Mouse (Mus musculus): ENCODE measurements at regions not wholly inside any gene's neighbourhood (a gene's known extent, or its start where the extent isn't known, plus 50 kb on each side); places are given as distances from the start of the nearest gene placed in this dataset.

DNA sequence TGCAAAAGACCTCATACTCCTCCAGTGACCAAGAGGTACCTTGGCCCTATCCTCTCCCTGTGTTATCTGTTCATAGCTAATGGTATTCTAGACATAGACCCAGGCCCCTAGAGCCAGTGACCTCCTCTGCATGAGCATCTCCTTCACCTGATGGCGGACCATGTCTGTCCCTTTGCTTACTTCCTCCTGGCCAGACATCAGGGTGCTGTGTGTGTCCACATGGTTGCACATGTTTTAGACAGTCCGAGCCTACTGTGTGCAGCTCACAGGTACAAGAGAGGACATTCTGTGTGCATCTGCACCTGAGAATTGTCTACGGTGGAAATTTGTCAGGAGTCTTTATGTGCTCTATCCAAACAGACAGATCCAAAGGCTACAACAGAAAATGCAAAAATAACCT is 79.8 kb downstream of the Tex35 start:
- WGBS: 87% methylated on average over 3 of the region's 3 CpGs
- 0 out of 2 replicates have a peak, but pooled peaks cover 3% of the 10 kb centered on the region for H3K4me1 ChIP-seq
- H3K4me2 ChIP-seq: no peak overlapping the region
- H3K36me3 ChIP-seq: no peaks in the 10 kb centered on the region
- ATAC-seq (ENCODE audit: extremely low read depth, insufficient number of reproducible peaks, low FRiP score, low TSS enrichment): no peak
- no peaks in the 10 kb centered on the region for H3K9me3 ChIP-seq
- H3K9ac ChIP-seq: no peak overlapping the region
- no peaks in the 10 kb centered on the region for H3K27me3 ChIP-seq (replicated peaks)
- no peak overlapping the region for H3K4me3 ChIP-seq
- H3K27ac ChIP-seq (replicated peaks): no peak overlapping the region

DNA sequence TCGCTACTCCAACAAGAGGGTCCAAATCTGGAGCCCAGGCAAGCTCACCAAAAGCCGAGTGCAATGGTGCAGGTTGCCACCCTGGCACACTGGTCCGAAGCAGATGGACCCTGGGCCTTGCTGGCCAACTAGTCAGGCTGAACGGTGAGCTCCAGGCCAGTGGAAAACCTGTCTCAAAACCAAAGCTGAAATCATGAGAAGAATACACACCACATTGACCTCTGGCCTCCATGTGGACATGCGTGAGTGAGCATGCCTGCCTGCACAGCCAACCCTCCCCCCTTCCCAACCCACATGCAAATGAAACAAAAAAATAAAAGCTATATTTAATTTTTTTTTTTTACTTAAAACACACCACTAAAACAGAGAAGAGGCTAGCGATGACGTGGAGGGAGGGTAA is 80.8 kb downstream of the Tex35 start:
- no peak for ATAC-seq (ENCODE audit: extremely low read depth, insufficient number of reproducible peaks, low FRiP score, low TSS enrichment)
- Histone ChIP-seq H3K9me3 (no peaks in the 10 kb centered on the region), H3K27ac (replicated peaks) (no peak overlapping the region), H3K4me1 (0 out of 2 replicates have a peak, but pooled peaks cover 3% of the 10 kb centered on the region), H3K36me3 (no peaks in the 10 kb centered on the region), H3K4me2 (no peak overlapping the region), H3K27me3 (replicated peaks) (no peaks in the 10 kb centered on the region), H3K4me3 (no peak overlapping the region), H3K9ac (no peak overlapping the region)
- WGBS: 88% methylated on average over 7 of the region's 7 CpGs

- no peak overlapping the region for H3K4me2 ChIP-seq
- no peak overlapping the region for H3K4me3 ChIP-seq
- ATAC-seq (ENCODE audit: extremely low read depth, insufficient number of reproducible peaks, low FRiP score, low TSS enrichment): no peak
- peaks cover 19% of the 10 kb centered on the region for H3K4me1 ChIP-seq
- no peak overlapping the region for H3K9ac ChIP-seq
- H3K27me3 ChIP-seq (replicated peaks): no peaks in the 10 kb centered on the region
- H3K36me3 ChIP-seq: no peaks in the 10 kb centered on the region
- H3K9me3 ChIP-seq: no peaks in the 10 kb centered on the region
- no peak overlapping the region for H3K27ac ChIP-seq (replicated peaks)
- 75% methylated on average over 6 of the region's 6 CpGs for WGBS
Observed at GRCm38 (mm10) chr1:157023462-157023861, 84.0 kb upstream of the Ralgps2 start.

- Histone ChIP-seq H3K4me2 (no peak overlapping the region), H3K4me1 (peaks cover 19% of the 10 kb centered on the region), H3K9ac (no peak overlapping the region), H3K4me3 (no peak overlapping the region), H3K27ac (replicated peaks) (no peak overlapping the region), H3K9me3 (no peaks in the 10 kb centered on the region), H3K27me3 (replicated peaks) (no peaks in the 10 kb centered on the region), H3K36me3 (no peaks in the 10 kb centered on the region)
- WGBS: 87% methylated on average over 12 of the region's 12 CpGs
- ATAC-seq (ENCODE audit: extremely low read depth, insufficient number of reproducible peaks, low FRiP score, low TSS enrichment): no peak
Observed at GRCm38 (mm10) chr1:157022456-157023435, 83.3 kb upstream of the Ralgps2 start.

DNA sequence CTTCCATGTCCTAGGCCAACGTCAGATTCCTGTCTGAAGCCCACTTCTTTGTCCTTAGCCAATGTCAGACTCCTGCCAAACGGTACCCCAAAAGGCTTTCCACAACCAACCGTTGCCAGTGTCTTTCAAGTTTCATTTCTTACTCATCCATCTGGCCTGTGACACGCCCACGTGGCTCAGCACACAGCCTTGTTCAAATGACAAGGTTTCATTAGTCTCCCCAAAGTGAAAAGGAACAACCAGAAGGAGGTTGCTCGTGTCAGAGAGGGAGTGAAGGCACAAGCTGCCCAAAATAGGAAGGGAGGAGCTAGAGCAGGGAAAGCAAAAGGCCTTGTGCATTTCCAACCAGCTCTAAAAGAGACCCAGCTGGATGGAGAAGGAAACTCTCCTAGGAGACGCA is 80.5 kb upstream of the Ralgps2 start:
- no peak overlapping the region for H3K4me3 ChIP-seq
- H3K4me2 ChIP-seq: no peak overlapping the region
- ATAC-seq (ENCODE audit: extremely low read depth, insufficient number of reproducible peaks, low FRiP score, low TSS enrichment): no peak
- H3K9me3 ChIP-seq: no peaks in the 10 kb centered on the region
- peaks cover 20% of the 10 kb centered on the region for H3K4me1 ChIP-seq
- no peaks in the 10 kb centered on the region for H3K36me3 ChIP-seq
- H3K27ac ChIP-seq (replicated peaks): peak overlapping the region; percentile 46; the same call in 1 of the 2 replicates
- H3K27me3 ChIP-seq (replicated peaks): no peaks in the 10 kb centered on the region
- no peak overlapping the region for H3K9ac ChIP-seq
- 51% methylated on average over 7 of the region's 7 CpGs for WGBS

DNA sequence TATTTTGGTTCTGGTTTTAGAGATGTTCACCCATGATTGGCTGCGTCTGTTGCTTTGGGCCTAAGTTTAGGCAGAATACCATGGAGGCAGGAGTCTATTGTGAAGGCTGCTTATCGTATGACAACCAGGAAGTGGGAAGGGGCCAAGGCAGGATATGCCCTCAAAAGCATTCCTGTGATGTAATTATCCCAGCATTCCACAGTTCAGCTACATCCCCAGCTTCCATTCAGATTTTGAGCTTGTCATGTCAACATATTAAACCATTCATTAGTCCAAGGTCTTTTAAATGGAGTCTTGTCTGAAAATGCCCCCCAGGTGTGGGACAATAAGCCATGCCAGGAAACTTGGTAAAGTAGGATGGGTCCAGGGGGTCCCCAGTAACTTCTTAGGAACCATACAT is 79.3 kb upstream of the Ralgps2 start:
- H3K27me3 ChIP-seq (replicated peaks): no peaks in the 10 kb centered on the region
- H3K4me1 ChIP-seq: peaks cover 26% of the 10 kb centered on the region
- 0 out of 2 replicates have a peak overlapping the region, but pooled peaks have one; percentile 1 for H3K27ac ChIP-seq (replicated peaks)
- H3K9ac ChIP-seq: no peak overlapping the region
- H3K9me3 ChIP-seq: no peaks in the 10 kb centered on the region
- H3K4me3 ChIP-seq: no peak overlapping the region
- H3K36me3 ChIP-seq: no peaks in the 10 kb centered on the region
- 70% methylated on average over 2 of the region's 2 CpGs for WGBS
- ATAC-seq (ENCODE audit: extremely low read depth, insufficient number of reproducible peaks, low FRiP score, low TSS enrichment): no peak
- no peak overlapping the region for H3K4me2 ChIP-seq

DNA sequence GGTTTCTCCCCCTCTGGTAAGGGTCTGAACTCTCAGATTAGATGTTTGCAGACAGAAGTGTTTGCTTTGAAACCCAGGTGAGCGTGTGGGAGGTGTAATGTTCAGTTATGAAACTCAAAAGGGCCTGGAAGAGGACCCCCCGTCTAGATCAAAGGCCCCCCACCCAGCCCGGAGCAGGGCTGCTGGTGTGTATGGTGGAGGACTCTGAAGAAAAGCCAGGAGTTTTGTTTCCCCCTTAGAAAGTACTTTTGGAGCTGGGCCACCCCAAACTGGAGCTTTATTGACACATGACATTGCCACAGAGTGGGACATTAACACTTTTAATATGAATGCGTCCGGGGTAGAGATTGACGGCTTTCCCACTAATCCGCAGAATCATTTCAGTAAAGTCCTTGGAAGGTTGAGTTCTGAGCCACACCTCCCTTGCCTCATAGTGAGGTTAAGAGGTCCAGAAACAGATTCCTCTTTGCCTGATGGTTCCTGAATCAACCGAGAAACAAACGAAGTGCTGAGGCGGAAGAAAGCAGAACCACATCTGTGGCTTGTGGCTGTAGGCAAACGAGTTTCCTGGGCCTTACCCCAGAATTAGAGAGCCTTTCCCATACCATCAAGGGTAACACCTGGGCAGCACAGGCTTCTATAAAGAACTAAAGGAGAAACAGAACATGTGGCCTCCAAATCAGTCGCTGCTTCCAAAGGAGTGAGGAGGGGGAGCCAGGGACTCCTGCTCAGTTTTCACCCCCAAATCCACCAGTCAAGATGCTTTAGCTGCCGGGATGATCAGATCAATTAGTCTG is 78.0 kb upstream of the Ralgps2 start:
- H3K27ac ChIP-seq (replicated peaks): no peak overlapping the region
- no peaks in the 10 kb centered on the region for H3K36me3 ChIP-seq
- H3K9ac ChIP-seq: no peak overlapping the region
- no peaks in the 10 kb centered on the region for H3K27me3 ChIP-seq (replicated peaks)
- H3K4me2 ChIP-seq: no peak overlapping the region
- no peak for ATAC-seq (ENCODE audit: extremely low read depth, insufficient number of reproducible peaks, low FRiP score, low TSS enrichment)
- H3K9me3 ChIP-seq: no peaks in the 10 kb centered on the region
- H3K4me3 ChIP-seq: no peak overlapping the region
- H3K4me1 ChIP-seq: peaks cover 31% of the 10 kb centered on the region
- WGBS: 77% methylated on average over 13 of the region's 13 CpGs

GRCm38 (mm10) chr1:157016625-157017024 is 77.2 kb upstream of the Ralgps2 start:
- ATAC-seq (ENCODE audit: extremely low read depth, insufficient number of reproducible peaks, low FRiP score, low TSS enrichment): no peak
- H3K27me3 ChIP-seq (replicated peaks): no peaks in the 10 kb centered on the region
- no peak overlapping the region for H3K27ac ChIP-seq (replicated peaks)
- H3K9me3 ChIP-seq: no peaks in the 10 kb centered on the region
- H3K36me3 ChIP-seq: no peaks in the 10 kb centered on the region
- WGBS: 53% methylated on average over 8 of the region's 8 CpGs
- no peak overlapping the region for H3K9ac ChIP-seq
- H3K4me1 ChIP-seq: peaks cover 31% of the 10 kb centered on the region
- no peak overlapping the region for H3K4me3 ChIP-seq
- H3K4me2 ChIP-seq: no peak overlapping the region

DNA sequence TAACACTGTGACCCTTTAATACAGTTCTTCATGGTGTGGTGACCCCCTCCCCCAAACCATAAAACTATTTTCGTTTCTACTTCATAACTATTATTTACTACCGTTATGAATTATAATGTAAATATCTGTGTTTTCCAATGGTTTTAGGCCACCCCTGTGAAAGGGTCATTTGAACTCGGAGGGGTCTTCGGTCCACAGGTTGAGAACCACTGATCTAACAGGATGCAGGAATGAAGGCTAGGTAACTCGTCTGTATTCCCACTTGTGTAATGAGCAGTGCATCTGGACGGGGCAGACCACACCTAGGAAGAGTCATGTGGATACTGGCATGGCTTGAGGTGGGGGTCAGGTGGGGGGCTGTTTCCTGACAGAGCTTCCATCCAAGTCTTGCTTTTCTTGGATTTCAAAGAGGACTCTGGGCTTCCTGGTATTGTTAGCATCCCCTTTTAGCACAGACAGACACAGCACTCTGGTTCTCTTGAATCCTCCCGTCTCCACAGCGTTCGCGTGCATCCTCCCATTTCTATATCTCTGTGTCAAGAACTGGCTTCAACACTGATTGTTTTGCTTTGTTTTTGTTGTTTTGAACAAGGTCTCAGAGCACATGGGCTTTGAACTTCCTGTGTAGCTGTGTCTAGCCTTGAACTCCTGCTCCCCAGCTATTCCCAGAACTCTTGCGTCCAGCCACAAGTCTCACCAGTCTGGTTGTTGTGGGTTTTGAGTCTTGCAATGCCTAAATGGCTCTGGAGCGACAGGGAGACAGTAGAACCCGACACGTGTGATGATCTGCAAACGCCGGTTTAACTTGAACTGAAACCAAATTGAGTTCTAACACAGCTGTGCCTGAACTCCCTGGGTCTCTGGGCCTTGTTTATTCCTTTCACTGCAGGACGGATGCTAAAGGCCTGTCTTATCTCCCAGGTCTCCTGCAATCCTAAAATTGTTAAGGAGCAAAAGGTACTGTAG is 75.4 kb upstream of the Ralgps2 start:
- Histone ChIP-seq H3K4me2 (no peak overlapping the region), H3K27me3 (replicated peaks) (no peaks in the 10 kb centered on the region), H3K4me1 (peaks cover 23% of the 10 kb centered on the region), H3K36me3 (no peaks in the 10 kb centered on the region), H3K9ac (no peak overlapping the region), H3K9me3 (no peaks in the 10 kb centered on the region), H3K27ac (replicated peaks) (peak overlapping the region; percentile 31; the same call in 1 of the 2 replicates), H3K4me3 (no peak overlapping the region)
- no peak for ATAC-seq (ENCODE audit: extremely low read depth, insufficient number of reproducible peaks, low FRiP score, low TSS enrichment)
- WGBS: 75% methylated on average over 17 of the region's 17 CpGs

DNA sequence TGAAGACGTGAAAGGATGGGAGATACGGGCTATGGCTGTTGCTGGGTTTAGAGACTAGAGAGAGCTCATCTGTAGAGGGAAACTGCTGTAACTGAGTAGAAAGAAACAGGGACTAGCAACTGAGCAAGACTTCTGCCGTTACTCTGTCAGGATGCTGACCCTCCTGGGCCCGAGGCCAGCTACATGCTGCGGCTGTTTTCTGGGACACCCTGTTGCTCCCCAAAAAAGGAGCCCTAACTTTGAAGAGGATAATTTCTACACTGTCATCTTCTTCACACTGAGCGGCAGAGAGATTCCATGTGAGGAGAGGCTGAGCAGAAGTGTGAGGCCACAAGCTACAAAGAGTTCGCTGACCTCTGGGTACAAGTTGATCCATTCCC is 74.2 kb upstream of the Ralgps2 start:
- Histone ChIP-seq H3K4me2 (no peak overlapping the region), H3K4me3 (no peak overlapping the region), H3K27ac (replicated peaks) (no peak overlapping the region), H3K27me3 (replicated peaks) (no peaks in the 10 kb centered on the region), H3K9ac (no peak overlapping the region), H3K36me3 (no peaks in the 10 kb centered on the region), H3K9me3 (no peaks in the 10 kb centered on the region), H3K4me1 (peaks cover 25% of the 10 kb centered on the region)
- no peak for ATAC-seq (ENCODE audit: extremely low read depth, insufficient number of reproducible peaks, low FRiP score, low TSS enrichment)
- WGBS: 61% methylated on average over 7 of the region's 7 CpGs
